In the genomic region with DNA sequence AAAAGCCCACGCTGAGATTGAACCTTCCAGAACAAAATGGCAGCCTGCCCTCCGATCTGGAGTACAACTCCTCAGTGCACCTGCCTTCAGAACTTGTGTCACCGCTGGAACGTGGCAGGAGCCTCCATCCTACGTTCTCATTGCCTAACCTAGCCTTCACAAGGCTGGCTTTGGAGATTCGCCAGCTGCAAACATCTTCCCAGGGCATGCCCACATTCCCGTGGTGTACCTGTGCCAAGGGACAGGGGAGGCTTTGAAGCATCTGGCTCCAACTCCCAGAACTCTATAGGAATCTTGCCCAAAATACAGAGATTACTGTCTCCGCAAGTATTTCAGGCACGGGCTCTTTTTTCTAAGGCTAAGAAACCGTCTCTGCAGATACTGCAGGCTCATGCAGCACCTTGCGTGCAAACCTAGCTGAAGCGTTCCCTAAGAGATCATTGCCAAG, we compare ENCODE assay signal across 13 mouse cellular contexts.
DNase-seq lines count a peak whose midpoint lies in the region; ATAC-seq lines count a peak whose summit lies in the region.
"Had no signal": no experiment of that assay in that cellular context is flagged by ENCODE, and none has a peak within 500 bp of the region (broad histone marks: within the 10 kb centered on the region; RNA-seq: fewer than 3 reads in every experiment).

No protein-coding gene starts in this region.

- no peak for ATAC-seq in cerebellum, adult (ENCODE audit: insufficient number of reproducible peaks, low FRiP score, low TSS enrichment)

- peak; percentile 28 for DNase-seq in cerebellum, adult 9-11 months
- peak; percentile 54 for DNase-seq in layer of hippocampus, adult 11-12 months (ENCODE audit: low spot score)
- DNase-seq in layer of hippocampus, postnatal 14 days (ENCODE audit: low spot score in 2 of 2): no peak
- DNase-seq in urinary bladder, adult 2 months (ENCODE audit: low spot score): peak; percentile 14
- DNase-seq in urinary bladder, postnatal 36 days (ENCODE audit: low spot score in 2 of 2): no peak
- DNase-seq in testis, postnatal 14 days (ENCODE audit: low spot score): peak; percentile 9
- no peak for DNase-seq in kidney, postnatal 4 days
- DNase-seq: cerebellum, adult 2 months; gastrocnemius, adult 2 months; kidney, postnatal 25 days; retina, postnatal 1 day; thymus, postnatal 25 days had no signal

Comparison
In these comparisons a context has a peak if more than half of its experiments do, and no peak if none do; other contexts are left out.
1. DNase-seq: peak in cerebellum, adult 9-11 months (single experiment), layer of hippocampus, adult 11-12 months (single experiment), urinary bladder, adult 2 months (single experiment) and testis, postnatal 14 days (single experiment); none in layer of hippocampus, postnatal 14 days (0 of 2), urinary bladder, postnatal 36 days (0 of 2) and kidney, postnatal 4 days (0 of 2).